Mouse (Mus musculus) brown adipose tissue, adult 24 weeks (tissue): ENCODE results near the gene Kmt2d. TPM values are rescaled to one million over a fixed set of nuclear protein-coding genes. Genes with fewer than 3 reads are reported as not detected.
A peak's percentile ranks its signal among the peaks of the same experiment; 100 is the strongest.

ENCODE experiments used
- H3K27ac ChIP-seq: fragments of 200-500 bp; replicated peaks from 2 replicates; pipeline ENCODE4 v1.5.1; 2012; ENCODE audit warnings: low read depth, mild to moderate bottlenecking, low read length
- H3K4me1 ChIP-seq: fragments of 200-500 bp; 2 replicates; pipeline ENCODE4 v1.6.1; 2012; ENCODE audit warnings: low read length, mixed read lengths; ENCODE audit not compliant: control insufficient read depth, insufficient read depth, insufficient read length
- H3K4me3 ChIP-seq: fragments of 200-500 bp; 2 replicates; pipeline ENCODE4 v1.5.1; 2012; ENCODE audit warnings: low read depth, mild to moderate bottlenecking, low read length, moderate library complexity; ENCODE audit not compliant: insufficient read depth
- polyA plus RNA-seq: library from polyadenylated mRNA; stranded (reverse); fragments of >200 nt; gene quantifications from 2 replicates; pipeline ENCODE4 v1.2.4, GENCODE M21; 2012; ENCODE audit not compliant: missing spikeins, insufficient read depth, insufficient read length

Kmt2d gene
- polyA plus RNA-seq, 1 experiment, result 11.1 TPM

GRCm38 (mm10) chr15:98807895-98808650 lies 62.9 kb downstream of the Kmt2d start:
- Histone ChIP-seq H3K27ac (no peak overlapping the region), H3K4me3 (peak overlapping the region; percentile 40), H3K4me1 (peaks cover 6% of the 10 kb centered on the region; the same call in 1 of the 2 replicates)

GRCm38 (mm10) chr15:98806809-98807770 lies 63.9 kb downstream of the Kmt2d start:
- Histone ChIP-seq H3K4me3 (peak overlapping the region; percentile 35; the same call in 1 of the 2 replicates), H3K4me1 (peaks cover 6% of the 10 kb centered on the region; the same call in 1 of the 2 replicates), H3K27ac (no peak overlapping the region)

GRCm38 (mm10) chr15:98806071-98806808 lies 64.8 kb downstream of the Kmt2d start:
- H3K27ac ChIP-seq, result no peak overlapping the region
- peaks cover 6% of the 10 kb centered on the region; the same call in 1 of the 2 replicates for H3K4me1 ChIP-seq
- peak overlapping the region; percentile 45; the same call in 1 of the 2 replicates for H3K4me3 ChIP-seq

GRCm38 (mm10) chr15:98805324-98806040 lies 65.5 kb downstream of the Kmt2d start:
- H3K4me1 ChIP-seq, result peaks cover 6% of the 10 kb centered on the region; the same call in 1 of the 2 replicates
- H3K27ac ChIP-seq, result no peak overlapping the region
- H3K4me3 ChIP-seq, result peak overlapping the region; percentile 45

- Histone ChIP-seq H3K4me1 (peaks cover 6% of the 10 kb centered on the region; the same call in 1 of the 2 replicates), H3K4me3 (no peak overlapping the region), H3K27ac (no peak overlapping the region)
Measured at GRCm38 (mm10) chr15:98804054-98804453, 67.0 kb downstream of the Kmt2d start.

GRCm38 (mm10) chr15:98802926-98803325 lies 68.1 kb downstream of the Kmt2d start:
- Histone ChIP-seq H3K4me3 (no peak overlapping the region), H3K4me1 (peaks cover 6% of the 10 kb centered on the region; the same call in 1 of the 2 replicates), H3K27ac (no peak overlapping the region)

- Histone ChIP-seq H3K4me3 (no peak overlapping the region), H3K4me1 (no peaks in the 10 kb centered on the region)
Measured at GRCm38 (mm10) chr15:98799396-98799795, 71.6 kb downstream of the Kmt2d start.

GRCm38 (mm10) chr15:98798903-98799302 lies 72.1 kb downstream of the Kmt2d start:
- H3K4me3 ChIP-seq, result no peak overlapping the region
- H3K4me1 ChIP-seq, result no peaks in the 10 kb centered on the region
- no peak overlapping the region for H3K27ac ChIP-seq

More at GRCm38 (mm10) chr15:98799396-98799795, 71.6 kb downstream of the Kmt2d start:
- H3K27ac ChIP-seq, result no peak overlapping the region

- Histone ChIP-seq H3K27ac (no peak overlapping the region), H3K4me3 (no peak overlapping the region), H3K4me1 (no peaks in the 10 kb centered on the region)
Measured at GRCm38 (mm10) chr15:98797835-98798492, 73.0 kb downstream of the Kmt2d start.

- H3K4me1 ChIP-seq, result 0 out of 2 replicates have a peak, but pooled peaks cover 2% of the 10 kb centered on the region
- no peak overlapping the region for H3K4me3 ChIP-seq
- H3K27ac ChIP-seq, result no peak overlapping the region
Measured at GRCm38 (mm10) chr15:98796803-98797595, 74.0 kb downstream of the Kmt2d start.

GRCm38 (mm10) chr15:98793141-98793698 lies 77.8 kb downstream of the Kmt2d start:
- H3K27ac ChIP-seq, result no peak overlapping the region
- no peak overlapping the region for H3K4me3 ChIP-seq
- H3K4me1 ChIP-seq, result peaks cover 7% of the 10 kb centered on the region

GRCm38 (mm10) chr15:98792233-98793020 lies 78.6 kb downstream of the Kmt2d start:
- peaks cover 7% of the 10 kb centered on the region for H3K4me1 ChIP-seq
- no peak overlapping the region for H3K4me3 ChIP-seq
- no peak overlapping the region for H3K27ac ChIP-seq
